Mouse (Mus musculus) lung, postnatal 0 days (tissue): ENCODE measurements at regions not wholly inside any gene's neighbourhood (a gene's known extent, or its start where the extent isn't known, plus 50 kb on each side); places are given as distances from the start of the nearest gene placed in this dataset.
A peak's percentile ranks its signal among the peaks of the same experiment; 100 is the strongest.

Experiments used
- ATAC-seq: fragments of 200-750 bp; cut with Nextera tagmentation; 2 replicates; pipeline ENCODE4 v1.8.0; 2017; ENCODE audit warnings: moderate library complexity
- DNase-seq: peaks from one replicate; pipeline ENCODE4 v3.0.0-alpha.2; 2016; ENCODE audit warnings: low spot score
- H3K27ac ChIP-seq: fragments of 300-500 bp; sonication (generic); 2 replicates; pipeline ENCODE4 v1.5.1; 2014; ENCODE audit warnings: antibody characterized with exemption, mild to moderate bottlenecking, low read length, mixed read lengths
- H3K27me3 ChIP-seq: fragments of 300-500 bp; sonication (generic); replicated peaks from 2 replicates; pipeline ENCODE4 v1.6.1; 2014; ENCODE audit warnings: low read length, mixed read lengths; ENCODE audit not compliant: insufficient read depth
- H3K36me3 ChIP-seq: fragments of 300-500 bp; sonication (generic); 2 replicates; pipeline ENCODE4 v1.6.1; 2014; ENCODE audit warnings: low read length, mixed read lengths; ENCODE audit not compliant: insufficient read depth
- H3K4me1 ChIP-seq: fragments of 300-500 bp; sonication (generic); 2 replicates; pipeline ENCODE4 v1.6.1; 2014; ENCODE audit warnings: antibody characterized with exemption, low read depth, low read length, mixed read lengths; ENCODE audit not compliant: insufficient read depth
- H3K4me2 ChIP-seq: fragments of 300-500 bp; sonication (generic); replicated peaks from 2 replicates; pipeline ENCODE4 v1.6.1; 2014; ENCODE audit warnings: low read depth, mild to moderate bottlenecking, low read length, moderate library complexity, mixed read lengths
- H3K4me3 ChIP-seq: fragments of 300-500 bp; sonication (generic); 2 replicates; pipeline ENCODE4 v1.5.1; 2014; ENCODE audit warnings: low read depth, low read length
- H3K9ac ChIP-seq: fragments of 300-500 bp; sonication (generic); replicated peaks from 2 replicates; pipeline ENCODE4 v1.6.1; 2014; ENCODE audit warnings: low read depth, mild to moderate bottlenecking
- H3K9me3 ChIP-seq: fragments of 300-500 bp; sonication (generic); 2 replicates; pipeline ENCODE4 v1.6.1; 2016; ENCODE audit warnings: low read length, mixed read lengths
- CTCF ChIP-seq: IDR thresholded peaks from 2 replicates; pipeline ENCODE4 v1.5.1; 2016; ENCODE audit warnings: antibody characterized with exemption, mild to moderate bottlenecking
- EP300 ChIP-seq: IDR thresholded peaks from 2 replicates; pipeline ENCODE4 v1.6.1; 2016; ENCODE audit warnings: antibody characterized with exemption, mild to moderate bottlenecking, control low read depth
- WGBS: fragments of 180-500 bp; shearing (Covaris S2); extraction: QIAGEN DNeasy Blood & Tissue Kit; methylation state at CpG from one replicate; pipeline ENCODE4 v1.1.7; 2014; 5-methylcytosine and 5-hydroxymethylcytosine counted together

DNA sequence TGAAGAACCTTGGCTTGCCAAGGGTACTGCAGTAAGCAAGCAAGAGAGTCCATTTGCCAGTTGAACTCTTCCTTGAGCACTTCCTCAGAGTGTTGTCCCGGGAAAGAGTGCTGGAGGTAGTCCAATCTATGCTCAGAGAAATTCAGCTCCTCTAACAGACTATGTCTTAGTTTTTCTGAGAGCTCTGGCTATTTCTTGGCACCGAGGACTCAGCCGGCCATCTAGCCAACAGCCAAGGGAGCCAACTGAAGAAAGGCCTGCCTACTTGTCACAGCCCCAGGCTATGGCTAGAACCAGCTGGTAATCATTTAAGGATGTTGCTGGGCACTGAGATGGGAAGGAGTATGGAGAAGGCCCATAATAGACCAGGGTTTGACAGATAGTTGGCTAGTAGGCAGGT is 70.8 kb upstream of the Pja1 start:
- 65% methylated on average over 3 of the region's 3 CpGs for WGBS
- H3K27me3 ChIP-seq = no peaks in the 10 kb centered on the region
- H3K4me2 ChIP-seq = no peak overlapping the region
- H3K9ac ChIP-seq = no peak overlapping the region
- no peaks in the 10 kb centered on the region for H3K4me1 ChIP-seq
- no peaks in the 10 kb centered on the region for H3K36me3 ChIP-seq
- H3K4me3 ChIP-seq = no peak overlapping the region
- DNase-seq (no peak), ATAC-seq (no peak)
- H3K27ac ChIP-seq = no peak overlapping the region
- H3K9me3 ChIP-seq = no peaks in the 10 kb centered on the region
- no peak for TF ChIP-seq CTCF
- TF ChIP-seq EP300 = no peak

DNA sequence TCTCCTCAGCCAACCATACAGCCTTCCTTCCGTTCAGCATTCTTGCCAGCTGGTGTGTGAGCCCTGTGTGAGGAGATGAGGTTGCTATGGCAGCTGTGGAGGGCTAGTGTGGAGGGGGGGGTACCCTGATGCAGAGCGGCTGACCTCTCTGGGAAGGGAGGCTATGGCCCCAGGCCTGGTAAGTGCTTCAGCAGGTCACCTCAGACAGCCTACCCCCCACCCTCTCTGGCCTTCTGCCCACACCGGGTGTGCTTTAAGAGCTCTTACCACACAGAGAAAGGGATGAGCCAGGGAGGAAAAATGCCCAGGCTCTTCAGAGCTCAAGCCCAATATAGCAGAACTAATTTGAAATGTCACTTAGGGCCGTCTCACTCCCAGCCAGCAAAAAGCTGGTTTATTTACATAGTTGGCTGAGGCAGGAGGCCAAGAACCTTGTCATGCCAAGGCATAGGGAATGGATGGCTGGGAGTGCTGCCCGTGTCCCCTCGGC is 69.1 kb upstream of the Pja1 start:
- H3K4me2 ChIP-seq = no peak overlapping the region
- H3K27ac ChIP-seq = no peak overlapping the region
- TF ChIP-seq CTCF = no peak
- TF ChIP-seq EP300 = no peak
- H3K4me3 ChIP-seq = no peak overlapping the region
- no peak overlapping the region for H3K9ac ChIP-seq
- DNase-seq (no peak), ATAC-seq (peak; percentile 30)
- no peaks in the 10 kb centered on the region for H3K27me3 ChIP-seq
- no peaks in the 10 kb centered on the region for H3K4me1 ChIP-seq
- H3K36me3 ChIP-seq = no peaks in the 10 kb centered on the region
- no peaks in the 10 kb centered on the region for H3K9me3 ChIP-seq
- 27% methylated on average over 4 of the region's 6 CpGs for WGBS

DNA sequence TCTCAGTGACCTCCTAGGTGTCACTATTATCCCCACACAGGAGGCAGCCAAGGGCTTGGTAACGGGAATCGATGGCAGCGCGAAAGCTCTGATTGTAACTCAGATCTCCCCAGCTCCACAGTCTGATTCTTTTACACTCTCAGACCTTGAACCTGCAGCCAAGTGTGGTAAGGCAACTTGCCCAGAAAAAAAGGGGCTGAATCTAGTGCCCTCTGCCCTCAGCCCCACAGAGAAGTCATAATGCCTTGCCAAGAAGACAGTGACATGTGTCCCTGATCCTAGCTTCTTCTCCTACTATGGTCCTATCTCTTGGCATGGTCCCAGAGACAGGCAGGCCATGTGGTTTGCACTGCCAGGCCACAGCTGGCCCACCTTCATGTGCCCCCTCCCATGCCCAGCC is 68.6 kb upstream of the Pja1 start:
- no peak for DNase-seq
- H3K4me3 ChIP-seq = no peak overlapping the region
- no peak overlapping the region for H3K9ac ChIP-seq
- H3K4me2 ChIP-seq = no peak overlapping the region
- H3K9me3 ChIP-seq = no peaks in the 10 kb centered on the region
- H3K27me3 ChIP-seq = no peaks in the 10 kb centered on the region
- TF ChIP-seq CTCF = no peak
- TF ChIP-seq EP300 = no peak
- H3K4me1 ChIP-seq = no peaks in the 10 kb centered on the region
- no peak overlapping the region for H3K27ac ChIP-seq
- 82% methylated on average over 4 of the region's 4 CpGs for WGBS
- no peak for ATAC-seq
- no peaks in the 10 kb centered on the region for H3K36me3 ChIP-seq

DNA sequence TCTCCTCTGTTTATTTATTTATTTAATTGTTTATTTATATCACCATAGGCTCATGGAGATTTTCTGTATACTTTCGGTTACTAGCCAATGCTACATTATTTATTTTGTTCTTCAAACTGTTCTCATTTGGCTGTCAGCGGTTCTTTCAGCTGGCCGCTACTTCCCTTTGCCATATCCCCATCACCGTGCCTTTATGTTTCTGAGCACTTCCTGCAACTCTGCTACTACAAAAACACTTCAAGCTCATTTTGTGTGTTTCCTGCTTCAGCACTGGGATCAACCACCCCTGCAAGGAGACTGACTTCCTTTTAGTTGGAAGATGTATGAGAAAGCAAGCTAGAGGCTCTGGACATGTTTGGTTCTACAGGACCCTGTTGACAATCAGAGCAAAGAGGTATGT is 66.7 kb upstream of the Pja1 start:
- ATAC-seq (no peak), DNase-seq (no peak)
- 31% methylated on average over 4 of the region's 4 CpGs for WGBS
- Histone ChIP-seq H3K4me3 (no peak overlapping the region), H3K9me3 (no peaks in the 10 kb centered on the region), H3K27me3 (no peaks in the 10 kb centered on the region), H3K9ac (no peak overlapping the region), H3K27ac (no peak overlapping the region), H3K4me1 (no peaks in the 10 kb centered on the region), H3K36me3 (no peaks in the 10 kb centered on the region), H3K4me2 (no peak overlapping the region)
- TF ChIP-seq CTCF = no peak
- no peak for TF ChIP-seq EP300

DNA sequence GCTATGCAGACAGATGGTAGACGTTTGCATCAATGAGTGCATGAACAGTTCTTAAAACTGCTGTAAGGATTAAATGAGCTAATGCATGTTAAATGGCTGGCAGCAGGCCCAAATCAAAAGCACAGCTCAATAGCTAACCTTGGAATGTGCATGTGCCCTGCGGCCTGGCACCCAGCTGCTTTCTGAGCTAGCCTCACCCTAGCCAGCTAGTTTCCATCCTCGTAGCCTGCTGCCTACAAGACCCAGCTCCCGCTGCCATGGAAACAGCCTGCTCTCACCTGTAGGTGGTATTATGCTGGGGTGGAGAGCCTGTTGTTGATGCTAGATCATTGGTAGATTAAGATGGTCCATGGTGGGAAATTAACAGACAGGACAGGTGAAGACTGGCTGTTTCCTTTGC is 63.8 kb upstream of the Pja1 start:
- Histone ChIP-seq H3K4me1 (no peaks in the 10 kb centered on the region), H3K36me3 (no peaks in the 10 kb centered on the region), H3K4me3 (no peak overlapping the region), H3K9me3 (no peaks in the 10 kb centered on the region), H3K9ac (no peak overlapping the region), H3K27me3 (no peaks in the 10 kb centered on the region), H3K4me2 (no peak overlapping the region), H3K27ac (no peak overlapping the region)
- no peak for DNase-seq
- no peak for ATAC-seq
- TF ChIP-seq EP300 (no peak), CTCF (no peak)
- 75% methylated on average over 4 of the region's 4 CpGs for whole genome bisulfite sequencing

DNA sequence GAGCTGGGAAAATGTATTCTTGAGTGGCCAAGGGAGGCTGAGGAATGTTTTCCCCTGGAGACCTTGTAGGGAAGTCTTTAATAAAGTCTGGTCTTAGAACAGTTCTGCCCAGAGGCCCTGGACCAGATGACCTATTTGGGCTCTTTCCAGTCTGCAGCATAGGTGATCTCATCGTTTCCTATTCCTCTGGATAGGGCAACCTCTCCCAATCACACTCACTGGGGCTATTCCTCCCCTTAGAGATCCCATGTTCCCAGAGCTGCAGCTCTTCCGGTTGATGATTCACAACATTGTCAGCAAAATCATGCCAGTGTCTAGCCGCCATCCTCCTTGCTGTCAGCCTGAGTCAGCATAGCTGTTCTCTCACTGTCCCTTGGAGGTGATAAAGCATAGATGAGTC is 60.1 kb upstream of the Pja1 start:
- H3K36me3 ChIP-seq = no peaks in the 10 kb centered on the region
- ATAC-seq = peak; percentile 62
- TF ChIP-seq EP300 = no peak
- TF ChIP-seq CTCF = no peak
- DNase-seq = peak; percentile 31
- H3K4me1 ChIP-seq = no peaks in the 10 kb centered on the region
- no peaks in the 10 kb centered on the region for H3K9me3 ChIP-seq
- H3K27ac ChIP-seq = no peak overlapping the region
- 42% methylated on average over 3 of the region's 3 CpGs for WGBS
- no peak overlapping the region for H3K4me2 ChIP-seq
- no peak overlapping the region for H3K9ac ChIP-seq
- no peak overlapping the region for H3K4me3 ChIP-seq
- H3K27me3 ChIP-seq = no peaks in the 10 kb centered on the region

DNA sequence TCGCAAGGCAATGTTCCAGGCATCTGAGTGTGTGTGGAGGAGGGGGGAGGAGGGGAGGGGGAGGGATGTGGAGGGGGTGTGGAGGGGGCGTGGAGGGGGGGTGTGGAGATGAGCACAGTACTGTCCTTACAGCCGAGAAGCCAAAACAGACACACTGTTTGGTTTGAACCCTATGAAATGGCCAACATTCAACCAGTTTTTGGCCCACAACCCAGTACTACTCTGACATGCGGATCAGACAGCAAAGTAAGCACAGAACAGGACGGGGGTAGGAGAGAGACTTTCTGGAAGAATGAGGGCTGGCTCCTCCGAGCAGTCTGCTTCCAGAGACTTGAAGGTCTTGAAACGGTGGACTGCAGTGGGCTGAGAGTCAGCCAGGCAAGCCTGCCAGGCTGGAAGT is 59.4 kb upstream of the Pja1 start:
- Histone ChIP-seq H3K36me3 (no peaks in the 10 kb centered on the region), H3K27me3 (no peaks in the 10 kb centered on the region), H3K9me3 (no peaks in the 10 kb centered on the region), H3K4me1 (no peaks in the 10 kb centered on the region), H3K4me2 (no peak overlapping the region), H3K4me3 (no peak overlapping the region), H3K9ac (no peak overlapping the region), H3K27ac (no peak overlapping the region)
- DNase-seq = no peak
- no peak for ATAC-seq
- 38% methylated on average over 6 of the region's 7 CpGs for WGBS
- TF ChIP-seq CTCF (no peak), EP300 (no peak)
